Mouse (Mus musculus) megakaryocyte, embryonic 14.5 days (primary cell): Measurements from ENCODE around the gene Npcd. TPM values are rescaled to one million over a fixed set of nuclear protein-coding genes. Genes with fewer than 3 reads are reported as not detected.

Experiments
- H3K27me3 ChIP-seq: replicated peaks from 2 replicates; pipeline ENCODE3; 2012; ENCODE audit warnings: inconsistent platforms
- H3K36me3 ChIP-seq: replicated peaks from 2 replicates; pipeline ENCODE3; 2012; ENCODE audit warnings: low read length, inconsistent platforms, mixed read lengths
- H3K4me1 ChIP-seq: 2 replicates; pipeline ENCODE4 v1.6.1; 2012; ENCODE audit warnings: inconsistent platforms
- H3K4me3 ChIP-seq: replicated peaks from 2 replicates; pipeline ENCODE3; 2012; ENCODE audit warnings: moderate library complexity, mild to moderate bottlenecking, inconsistent platforms
- H3K9me3 ChIP-seq: 2 replicates; pipeline ENCODE4 v1.6.1; 2012; ENCODE audit warnings: inconsistent platforms
- FLI1 ChIP-seq: IDR thresholded peaks from 2 replicates; pipeline ENCODE4 v1.6.1; 2012; ENCODE audit warnings: low read length, inconsistent platforms, mixed read lengths
- GATA1 ChIP-seq: IDR thresholded peaks from 3 replicates; pipeline ENCODE4 v1.6.1; 2012; ENCODE audit warnings: mixed read lengths, low read length, inconsistent platforms, borderline replicate concordance
- polyA plus RNA-seq: library from polyadenylated mRNA; stranded (reverse); fragments of >175 nt; gene quantifications from 2 replicates; pipeline ENCODE4 v1.2.3, GENCODE M21; 2012; ENCODE audit warnings: low replicate concordance; ENCODE audit not compliant: insufficient read depth

The Npcd gene
- polyA plus RNA-seq, 1 experiment = 0.09 TPM

- no peak overlapping the region for H3K4me3 ChIP-seq
- peaks cover 31% of the 10 kb centered on the region for H3K36me3 ChIP-seq
- no peaks in the 10 kb centered on the region for H3K9me3 ChIP-seq
- TF ChIP-seq FLI1 (no peak), GATA1 (no peak)
- peaks cover 39% of the 10 kb centered on the region for H3K4me1 ChIP-seq
- H3K27me3 ChIP-seq = peaks cover 25% of the 10 kb centered on the region
These were observed 1.8 kb downstream of the Npcd start for GRCm38 (mm10) chr15:79832064-79832900.

- no peaks in the 10 kb centered on the region for H3K9me3 ChIP-seq
- peaks cover 42% of the 10 kb centered on the region for H3K4me1 ChIP-seq
- TF ChIP-seq GATA1 (no peak), FLI1 (no peak)
- H3K4me3 ChIP-seq = no peak overlapping the region
- peaks cover 47% of the 10 kb centered on the region for H3K36me3 ChIP-seq
- H3K27me3 ChIP-seq = peaks cover 13% of the 10 kb centered on the region
These were observed 3.6 kb downstream of the Npcd start for GRCm38 (mm10) chr15:79830388-79830787.

- H3K4me1 ChIP-seq = peaks cover 44% of the 10 kb centered on the region
- no peaks in the 10 kb centered on the region for H3K9me3 ChIP-seq
- H3K36me3 ChIP-seq = peaks cover 52% of the 10 kb centered on the region
- H3K4me3 ChIP-seq = no peak overlapping the region
- peaks cover 6% of the 10 kb centered on the region for H3K27me3 ChIP-seq
- no peak for TF ChIP-seq GATA1
- no peak for TF ChIP-seq FLI1
These were observed 4.6 kb downstream of the Npcd start for GRCm38 (mm10) chr15:79829431-79829830.

- TF ChIP-seq FLI1 (no peak), GATA1 (no peak)
- Histone ChIP-seq H3K4me3 (no peak overlapping the region), H3K27me3 (peaks cover under 1% of the 10 kb centered on the region), H3K4me1 (peaks cover 35% of the 10 kb centered on the region), H3K9me3 (no peaks in the 10 kb centered on the region), H3K36me3 (peaks cover 53% of the 10 kb centered on the region)
These were observed 5.5 kb downstream of the Npcd start for GRCm38 (mm10) chr15:79828366-79829035.

- Histone ChIP-seq H3K4me3 (no peak overlapping the region), H3K4me1 (peaks cover 29% of the 10 kb centered on the region), H3K9me3 (no peaks in the 10 kb centered on the region), H3K27me3 (no peaks in the 10 kb centered on the region), H3K36me3 (peaks cover 60% of the 10 kb centered on the region)
- TF ChIP-seq FLI1 (no peak), GATA1 (no peak)
These were observed 6.2 kb downstream of the Npcd start for GRCm38 (mm10) chr15:79827778-79828210.

GRCm38 (mm10) chr15:79827061-79827777 is 6.8 kb downstream of the Npcd start:
- H3K4me3 ChIP-seq = no peak overlapping the region
- TF ChIP-seq FLI1 (no peak), GATA1 (no peak)
- no peaks in the 10 kb centered on the region for H3K9me3 ChIP-seq
- no peaks in the 10 kb centered on the region for H3K27me3 ChIP-seq
- peaks cover 63% of the 10 kb centered on the region for H3K36me3 ChIP-seq
- peaks cover 28% of the 10 kb centered on the region for H3K4me1 ChIP-seq

- Histone ChIP-seq H3K36me3 (peaks cover 59% of the 10 kb centered on the region), H3K27me3 (peaks cover 1% of the 10 kb centered on the region), H3K9me3 (no peaks in the 10 kb centered on the region), H3K4me3 (no peak overlapping the region), H3K4me1 (peaks cover 21% of the 10 kb centered on the region)
- TF ChIP-seq GATA1 (no peak), FLI1 (no peak)
These were observed 7.7 kb downstream of the Npcd start for GRCm38 (mm10) chr15:79826221-79826935.

- H3K4me3 ChIP-seq = no peak overlapping the region
- no peaks in the 10 kb centered on the region for H3K9me3 ChIP-seq
- H3K27me3 ChIP-seq = peaks cover 7% of the 10 kb centered on the region
- H3K36me3 ChIP-seq = peaks cover 59% of the 10 kb centered on the region
- H3K4me1 ChIP-seq = peaks cover 14% of the 10 kb centered on the region; the same call in 1 of the 2 replicates
- no peak for TF ChIP-seq GATA1
- no peak for TF ChIP-seq FLI1
These were observed 8.8 kb downstream of the Npcd start for GRCm38 (mm10) chr15:79825146-79825825.
